Mouse (Mus musculus) adrenal gland, postnatal 36 days (tissue): ENCODE data around the gene Mobp. TPM values are rescaled to one million over a fixed set of nuclear protein-coding genes. Genes with fewer than 3 reads are reported as not detected.

Source experiments
- DNase-seq, 2 experiments: peaks; one replicate each; pipeline ENCODE4 v3.0.0; 2021; ENCODE audit warnings: mixed read lengths in 1 of 2
- total RNA-seq, 2 experiments: library from RNA; stranded (reverse); gene quantifications; 2 replicates each; pipeline ENCODE4 v1.2.3; 2021

Gene Mobp
- total RNA-seq, 2 experiments from 2014 or later: 0.10 TPM; not detected in 1

GRCm38 (mm10) chr9:120134529-120135160 is 14.9 kb upstream of the Mobp start:
- DNase-seq: no peak

- no peak for DNase-seq
Observed at GRCm38 (mm10) chr9:120135454-120135853, 14.1 kb upstream of the Mobp start.

- DNase-seq: peak; percentile 84 to 88
Observed at GRCm38 (mm10) chr9:120140652-120141051, 8.9 kb upstream of the Mobp start.

GRCm38 (mm10) chr9:120144474-120144873 is 5.0 kb upstream of the Mobp start:
- no peak for DNase-seq

GRCm38 (mm10) chr9:120151152-120151551 is 1.6 kb downstream of the Mobp start:
- no peak for DNase-seq

GRCm38 (mm10) chr9:120151906-120152399 is 2.4 kb downstream of the Mobp start:
- DNase-seq: no peak

- DNase-seq: peak in 1 of 2 experiments; percentile 13
Observed at GRCm38 (mm10) chr9:120158047-120158446, 8.5 kb downstream of the Mobp start.

- DNase-seq: no peak
Observed at GRCm38 (mm10) chr9:120163862-120164261, 14.4 kb downstream of the Mobp start.

GRCm38 (mm10) chr9:120167826-120168225 is 18.3 kb downstream of the Mobp start:
- no peak for DNase-seq

- DNase-seq: peak; percentile 74 to 83
Observed at GRCm38 (mm10) chr9:120171295-120171694, 21.8 kb downstream of the Mobp start.

- DNase-seq: no peak
Observed at GRCm38 (mm10) chr9:120174436-120175137, 25.1 kb downstream of the Mobp start.

- no peak for DNase-seq
Observed at GRCm38 (mm10) chr9:120178813-120179212, 29.3 kb downstream of the Mobp start.

- peak; percentile 62 to 66 for DNase-seq
Observed at GRCm38 (mm10) chr9:120184499-120184898, 35.0 kb downstream of the Mobp start.

GRCm38 (mm10) chr9:120186856-120187255 is 37.3 kb downstream of the Mobp start:
- no peak for DNase-seq

- DNase-seq: no peak
Observed at GRCm38 (mm10) chr9:120190891-120191290, 41.4 kb downstream of the Mobp start.

- DNase-seq: peak; percentile 80 to 84
Observed at GRCm38 (mm10) chr9:120191362-120192098, 42.0 kb downstream of the Mobp start.

- DNase-seq: no peak
Observed at GRCm38 (mm10) chr9:120192742-120193141, 43.2 kb downstream of the Mobp start.

- DNase-seq: no peak
Observed at GRCm38 (mm10) chr9:120200873-120201272, 51.4 kb downstream of the Mobp start.

- no peak for DNase-seq
Observed at GRCm38 (mm10) chr9:120201743-120202142, 52.2 kb downstream of the Mobp start.

- peak; percentile 33 to 34 for DNase-seq
Observed at GRCm38 (mm10) chr9:120202683-120203082, 53.2 kb downstream of the Mobp start.

- DNase-seq: no peak
Observed at GRCm38 (mm10) chr9:120203936-120204335, 54.4 kb downstream of the Mobp start.

GRCm38 (mm10) chr9:120206897-120207296 is 57.4 kb downstream of the Mobp start:
- DNase-seq: no peak

GRCm38 (mm10) chr9:120210068-120210467 is 60.6 kb downstream of the Mobp start:
- peak; percentile 20 to 26 for DNase-seq
